Mouse (Mus musculus): Measurements from ENCODE around the gene Tifa. TPM values are rescaled to one million over a fixed set of nuclear protein-coding genes. Genes with fewer than 3 reads are reported as not detected.

Tifa gene
- total RNA-seq (2023): 1.4 TPM

GRCm38 (mm10) chr3:127789500-127790191 is at the start of gene Tifa:
Tifa (plus strand) TSS chr3:127789805.

GRCm38 (mm10) chr3:127780021-127780644 is 9.5 kb upstream of the Tifa start, which contains the start of gene Alpk1:
Alpk1 (minus strand) TSS chr3:127780527.

GRCm38 (mm10) chr3:127837154-127837865 is 47.7 kb downstream of the Tifa start, which contains the start of gene Ap1ar:
Ap1ar (minus strand) TSS chr3:127837523.

Other genes starting within 250 kb of the Tifa start
- gene Larp7, start 236.5 kb upstream of the Tifa start, total RNA-seq (2023): 37.8 TPM
- 6.2 TPM for gene Zgrf1, start 236.3 kb upstream of the Tifa start, total RNA-seq (2023)
- not detected for gene Neurog2, start 156.7 kb upstream of the Tifa start, total RNA-seq (2023)
- gene Alpk1, start 9.3 kb upstream of the Tifa start, total RNA-seq (2023): 2.3 TPM
- gene Ap1ar, start 47.7 kb downstream of the Tifa start, total RNA-seq (2023): 40.8 TPM
- 12.0 TPM for gene Fam241a, start 106.5 kb downstream of the Tifa start, total RNA-seq (2023)